Mouse (Mus musculus) frontal cortex, postnatal 25 days (tissue): Measurements from ENCODE around the gene Mageb18.
A peak's percentile ranks its signal among the peaks of the same experiment; 100 is the strongest.
"Not testable (repeated sequence)": the region's sequence is repeated elsewhere in the genome, so short reads cannot be mapped to it uniquely, and the experiment has no call there.

Experiments
- DNase-seq, 2 experiments: peaks; one replicate each; pipeline ENCODE4 v3.0.0; 2022; ENCODE audit warnings: low spot score in 2 of 2

Gene Mageb18

DNA sequence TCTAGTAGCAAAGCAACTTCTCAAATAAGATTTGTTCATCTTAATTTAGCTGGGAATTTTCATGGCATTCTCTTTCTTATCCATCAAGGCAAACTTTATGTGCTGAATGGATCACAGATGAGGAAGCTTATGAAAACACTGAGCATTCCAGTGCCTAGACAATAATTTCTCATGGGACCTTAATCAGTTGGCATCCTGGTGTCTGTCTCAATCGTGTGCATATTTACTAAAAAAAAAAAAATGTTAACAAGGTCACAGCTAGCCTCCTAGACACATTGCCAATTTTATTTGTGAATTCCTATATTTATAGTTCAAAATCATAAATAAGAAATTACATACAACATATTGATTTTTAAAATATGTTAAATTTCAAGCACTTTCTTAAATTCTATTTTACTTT is at the start of gene Mageb18:
Mageb18 (minus strand) TSS at position 101 of the 400 bp plus-strand sequence.
- DNase-seq = no peak

- DNase-seq = no peak
Observed at GRCm38 (mm10) chrX:92612788-92613187, 13.4 kb upstream of the Mageb18 start.

GRCm38 (mm10) chrX:92610466-92610865 is 11.1 kb upstream of the Mageb18 start:
- no peak for DNase-seq

DNA sequence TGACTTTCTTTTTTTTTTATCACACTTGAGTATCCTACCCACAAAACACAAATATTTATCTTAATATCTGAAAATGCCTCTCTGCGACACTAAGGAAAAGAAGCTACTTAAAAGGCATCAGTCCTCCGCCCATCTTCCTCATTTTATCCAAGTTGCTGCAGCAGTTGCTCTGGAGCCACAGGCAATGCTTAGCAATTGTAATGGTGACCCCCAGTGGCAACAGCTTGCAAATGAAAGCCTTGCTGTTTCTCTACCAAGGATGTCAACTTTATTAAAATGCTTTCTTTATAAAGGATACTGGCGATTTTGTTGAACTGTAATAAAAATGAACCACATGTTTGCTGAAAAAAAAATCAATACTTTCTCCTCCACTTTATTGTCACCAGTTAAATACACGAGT is 2.0 kb downstream of the Mageb18 start:
- DNase-seq = no peak

- DNase-seq = no peak
Observed at GRCm38 (mm10) chrX:92527826-92528225, 71.5 kb downstream of the Mageb18 start.

DNA sequence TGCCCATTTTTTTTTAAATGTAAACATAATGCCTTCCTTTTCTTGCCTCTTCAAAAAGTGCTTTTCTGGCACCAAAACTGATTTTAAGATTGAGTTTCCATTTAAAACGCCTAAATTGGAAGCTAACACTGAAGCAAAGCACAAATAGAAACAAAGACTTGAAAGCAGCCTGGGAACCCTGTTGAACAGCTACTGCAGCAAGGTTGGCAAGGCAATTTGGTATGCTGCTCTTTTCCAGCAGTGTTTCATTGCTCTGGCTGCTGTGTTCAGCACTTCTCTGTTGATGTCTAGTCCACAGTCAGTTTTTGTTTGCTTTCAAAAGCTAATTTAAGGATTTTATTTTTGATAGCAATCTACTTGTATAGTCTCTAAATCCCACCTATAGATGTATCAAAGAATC is 101.1 kb downstream of the Mageb18 start:
- DNase-seq = no peak

- DNase-seq = not testable (repeated sequence)
Observed at GRCm38 (mm10) chrX:92489649-92490048, 109.7 kb downstream of the Mageb18 start, which contains the start of gene Gm5941. TSS of gene Gm5941 (plus strand) at chrX:92489949.

GRCm38 (mm10) chrX:92464773-92465172 is 134.6 kb downstream of the Mageb18 start:
- DNase-seq = no peak

DNA sequence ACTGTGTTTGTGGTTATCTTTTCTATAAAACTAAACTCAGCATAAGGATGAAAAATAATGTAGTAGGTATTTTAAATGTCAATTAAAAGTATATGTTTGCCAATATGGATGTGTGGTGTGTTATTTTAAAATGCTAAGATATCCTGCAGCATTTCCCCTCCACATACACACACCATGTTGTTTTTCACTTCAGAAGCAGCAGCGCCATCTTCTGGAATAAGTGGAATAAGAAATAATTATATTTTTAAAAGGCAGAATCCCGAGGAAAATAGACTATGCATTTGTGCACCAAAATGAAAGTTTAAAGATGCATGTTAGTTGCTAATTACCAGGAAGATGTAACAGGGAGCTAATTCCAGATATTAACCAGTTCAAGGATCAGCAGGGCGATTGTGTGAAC is 138.9 kb downstream of the Mageb18 start:
- no peak for DNase-seq

DNA sequence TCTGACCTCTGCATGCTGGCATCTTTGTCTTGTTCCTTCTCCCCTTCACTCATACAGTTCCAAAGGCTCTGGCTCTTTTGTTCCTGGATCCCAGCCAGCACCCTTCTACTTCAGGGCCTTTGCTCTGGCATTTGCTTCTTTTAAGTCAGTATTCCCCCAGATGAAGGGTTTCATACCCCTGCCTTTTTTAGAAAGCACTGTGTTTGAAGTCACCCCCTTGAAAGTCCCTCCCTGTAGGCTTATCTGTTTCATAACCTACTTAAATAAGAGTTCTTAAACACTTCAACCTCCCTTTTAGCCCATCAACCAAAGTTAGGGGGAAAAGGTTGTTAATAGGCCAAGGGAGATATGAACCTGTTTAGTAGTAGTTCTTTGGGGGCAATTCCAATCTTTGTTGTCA is 212.0 kb downstream of the Mageb18 start:
- DNase-seq = no peak

- DNase-seq = peak in 1 of 2 experiments; percentile 8
Observed at GRCm38 (mm10) chrX:92342924-92343323, 256.4 kb downstream of the Mageb18 start.

DNA sequence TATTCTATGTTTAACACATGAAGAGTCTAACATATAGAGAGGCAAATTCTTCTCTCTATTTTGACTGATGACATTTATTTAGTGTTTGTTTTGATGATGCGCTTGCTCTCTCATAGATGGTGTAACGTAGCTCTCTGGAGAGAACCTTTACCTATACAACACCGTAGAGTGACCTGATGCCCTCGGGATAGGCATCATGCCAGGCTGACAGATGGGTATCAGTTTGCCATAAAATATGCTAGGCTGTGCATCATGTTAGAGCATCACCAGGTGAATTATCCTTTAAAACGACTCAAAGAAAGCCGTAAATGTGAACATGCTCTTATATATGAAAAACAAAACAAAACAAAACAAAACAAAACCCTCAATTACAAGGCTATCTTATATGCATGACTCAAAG is 258.5 kb downstream of the Mageb18 start:
- no peak for DNase-seq

DNA sequence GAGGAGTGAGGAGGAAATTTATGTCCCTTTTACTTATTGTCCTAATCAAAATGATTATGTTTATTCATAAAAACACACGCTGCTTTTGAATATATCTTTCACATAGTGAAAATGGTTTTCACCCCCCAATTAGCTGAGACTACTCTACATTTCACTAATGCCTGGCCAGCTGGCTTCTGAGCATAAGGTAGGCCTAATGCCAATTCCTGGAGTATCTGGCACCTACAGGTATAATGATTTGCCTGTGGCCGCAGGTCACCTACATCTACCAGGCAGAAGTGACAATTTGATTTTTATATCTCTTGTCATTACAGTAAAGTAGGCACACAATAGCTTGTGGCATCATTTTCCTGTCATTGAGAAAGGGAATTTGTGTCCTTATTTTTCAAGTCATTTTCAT is 259.8 kb downstream of the Mageb18 start:
- DNase-seq = no peak

DNA sequence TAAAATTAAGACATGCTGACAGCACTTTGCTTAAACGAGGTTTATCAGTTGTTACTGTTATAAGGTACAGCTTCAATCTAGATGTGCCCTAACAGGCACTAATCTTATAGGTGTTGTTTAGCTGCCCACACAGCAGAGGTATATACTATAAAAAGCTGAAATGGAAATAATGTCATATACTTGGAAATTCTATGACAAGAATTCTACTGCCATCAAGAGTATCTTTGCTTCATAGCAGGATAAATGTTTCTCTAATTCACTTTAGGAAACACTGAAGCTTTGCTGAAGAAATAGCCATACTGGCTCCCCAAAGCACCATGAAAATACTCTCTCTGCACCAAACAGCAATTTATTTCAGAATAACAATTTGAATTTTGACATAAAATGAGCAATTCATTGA is 265.9 kb downstream of the Mageb18 start:
- no peak for DNase-seq

GRCm38 (mm10) chrX:92323599-92323998 is 275.8 kb downstream of the Mageb18 start:
- DNase-seq = no peak

DNA sequence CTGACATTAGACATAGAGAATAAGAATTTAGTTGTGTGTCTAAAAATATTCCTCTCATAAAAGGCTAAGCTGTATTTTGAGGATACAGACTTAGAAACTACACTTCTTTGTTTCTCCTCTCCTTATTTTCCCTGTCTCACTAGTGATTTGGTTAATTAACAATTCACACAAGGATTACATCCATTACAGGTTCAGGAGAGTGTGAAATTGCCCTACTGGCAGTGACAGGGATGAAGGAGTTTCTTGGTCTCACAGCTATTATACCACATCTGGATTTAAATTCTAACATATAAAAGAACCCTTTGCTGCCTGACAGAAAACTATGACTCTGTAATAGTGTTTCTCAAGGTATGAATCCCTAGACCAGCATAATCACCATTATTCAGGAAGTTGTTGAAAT is 318.8 kb downstream of the Mageb18 start:
- DNase-seq = no peak
